Mouse (Mus musculus): ENCODE measurements around the gene Tdp1.

DNA sequence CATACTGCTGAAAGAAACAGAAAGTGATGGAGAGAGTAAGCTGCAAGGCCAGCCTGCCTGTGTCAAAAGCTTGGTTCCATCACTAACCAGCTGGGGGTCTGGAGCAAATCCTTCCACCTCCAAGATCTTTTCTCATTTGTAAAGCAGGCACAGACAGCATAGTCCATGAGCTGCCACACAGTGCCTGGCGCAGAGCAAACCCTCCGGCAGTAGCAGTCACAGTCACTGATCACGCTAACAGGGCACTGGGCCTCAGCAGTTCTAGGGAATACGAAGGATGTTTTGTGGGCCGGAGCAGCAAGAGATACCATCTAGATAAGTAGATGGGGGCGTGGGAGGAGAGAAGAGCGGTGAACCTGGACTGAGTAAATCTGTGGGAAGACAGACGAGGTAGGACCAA is 39.4 kb upstream of the Tdp1 start:
- TF ChIP-seq CTCF (IDR thresholded peaks at IDR 0.05; ENCODE audit: low read depth, low read length) (no peak), POLR2A (IDR thresholded peaks at IDR 0.05; ENCODE audit: extremely low read depth, insufficient read depth, low read length) (no peak)
